Mouse (Mus musculus) embryonic facial prominence, embryonic 10.5 days (tissue): ENCODE measurements around the gene Smg7. TPM values are rescaled to one million over a fixed set of nuclear protein-coding genes. Genes with fewer than 3 reads are reported as not detected.

Experiments
- DNase-seq: peaks from one replicate; pipeline ENCODE4 v3.0.0-alpha.2; 2017; ENCODE audit warnings: low spot score
- H3K27ac ChIP-seq: fragments of 300-500 bp; sonication (generic); replicated peaks from 2 replicates; pipeline ENCODE4 v1.5.1; 2016; ENCODE audit warnings: mild to moderate bottlenecking
- H3K27me3 ChIP-seq: fragments of 300-500 bp; sonication (generic); replicated peaks from 2 replicates; pipeline ENCODE4 v1.6.1; 2016; ENCODE audit warnings: low read depth, mild to moderate bottlenecking; ENCODE audit not compliant: poor library complexity, severe bottlenecking
- H3K36me3 ChIP-seq: fragments of 300-500 bp; sonication (generic); replicated peaks from 2 replicates; pipeline ENCODE4 v1.6.1; 2016; ENCODE audit warnings: mild to moderate bottlenecking, moderate library complexity
- H3K4me1 ChIP-seq: fragments of 300-500 bp; sonication (generic); 2 replicates; pipeline ENCODE4 v1.6.1; 2016
- H3K4me3 ChIP-seq: fragments of 300-500 bp; sonication (generic); 2 replicates; pipeline ENCODE4 v1.5.1; 2016; ENCODE audit warnings: mild to moderate bottlenecking, moderate library complexity
- H3K9me3 ChIP-seq: fragments of 300-500 bp; sonication (generic); 2 replicates; pipeline ENCODE4 v1.6.1; 2016; ENCODE audit warnings: mild to moderate bottlenecking
- WGBS: fragments of 180-500 bp; shearing (Covaris S2); methylation state at CpG from one replicate; pipeline ENCODE4 v1.1.7; 2016; 5-methylcytosine and 5-hydroxymethylcytosine counted together
- polyA plus RNA-seq: library from polyadenylated mRNA; unstranded; fragments of >200 nt; fragmentation: Nextera tagmentation; extraction: Ambion mirVana; gene quantifications from 2 replicates; pipeline ENCODE4 v1.2.1, GENCODE M21; 2016

Gene Smg7
- 40.3 and 40.8 TPM in 2 replicates for polyA plus RNA-seq

DNA sequence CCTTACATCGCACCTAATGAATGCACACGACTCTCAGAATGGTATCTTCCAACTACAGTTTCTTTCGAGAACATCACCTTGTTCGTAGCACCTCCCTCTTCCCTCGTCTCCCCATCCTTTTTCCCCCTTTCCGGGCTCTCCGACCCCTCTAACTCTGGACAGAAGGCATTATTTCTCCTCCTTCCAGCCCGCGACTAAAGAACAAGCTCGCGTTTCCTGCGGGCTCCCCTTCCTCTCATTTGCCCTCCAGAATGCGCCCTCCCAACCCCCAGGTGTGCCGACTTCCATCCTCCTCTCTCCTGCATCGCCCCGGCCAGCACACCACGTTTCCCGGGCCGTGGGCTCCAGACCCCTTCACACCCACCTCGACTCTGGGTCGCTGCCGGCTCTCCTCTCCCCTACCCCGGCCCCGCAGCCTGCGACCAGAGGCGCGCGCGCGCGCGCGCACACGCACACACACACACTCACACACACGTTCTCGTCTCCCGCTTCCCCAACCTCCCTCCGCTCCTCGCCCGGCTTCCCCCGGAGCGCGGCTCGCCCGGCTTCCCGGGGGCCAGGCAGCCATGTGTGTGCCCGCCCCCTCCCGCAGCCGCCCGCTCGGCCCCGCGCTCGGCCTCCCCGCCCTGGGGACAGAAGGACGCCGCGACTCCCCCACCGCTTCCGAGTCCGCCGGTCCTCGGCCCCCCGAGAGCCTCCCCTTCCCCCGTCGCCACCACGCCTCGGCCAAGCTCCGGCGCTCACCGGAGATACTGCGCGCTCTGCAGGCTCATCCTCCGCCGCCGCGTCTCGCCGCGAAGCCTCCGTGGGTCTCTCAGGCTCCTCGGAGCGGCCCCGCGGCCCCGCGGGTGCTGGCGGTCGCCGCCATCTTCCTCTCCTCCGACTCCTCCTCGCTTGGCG, at the start of gene Smg7:
TSS of gene Smg7 (minus strand) at position 882 of the 900 bp plus-strand sequence.
- peak within 1 kb of the TSS; percentile 99 for H3K27ac ChIP-seq
- H3K9me3 ChIP-seq: no peaks in the 10 kb centered on the region
- H3K36me3 ChIP-seq: peaks cover 23% of the 10 kb centered on the region
- no peaks in the 10 kb centered on the region for H3K27me3 ChIP-seq
- DNase-seq: peak; percentile 85
- peaks cover 31% of the 10 kb centered on the region for H3K4me1 ChIP-seq
- H3K4me3 ChIP-seq: peak within 1 kb of the TSS; percentile 97
- under 1% methylated on average over 93 of the region's 93 CpGs for WGBS

DNA sequence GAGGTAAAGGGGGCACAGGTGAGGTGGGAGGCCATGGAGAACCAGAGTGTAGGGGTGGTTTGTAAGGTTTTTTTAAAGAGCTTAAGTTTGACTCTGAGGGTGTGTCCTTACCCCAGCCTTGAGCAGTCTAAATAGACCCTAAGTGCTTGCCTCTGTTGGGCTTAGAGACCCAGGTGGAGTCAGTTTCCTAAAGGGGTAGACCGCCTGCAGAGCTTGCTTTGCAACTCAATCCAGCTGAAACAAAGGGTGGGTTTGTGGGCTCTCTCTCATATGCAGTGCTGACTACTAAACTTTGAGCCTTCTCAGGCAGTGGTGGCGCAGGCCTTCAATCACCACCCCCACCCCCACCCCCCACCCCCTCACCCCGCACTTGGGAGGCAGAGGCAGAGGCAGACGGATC, 40.5 kb upstream of the Smg7 start:
- WGBS: 47% methylated on average over 4 of the region's 4 CpGs
- Histone ChIP-seq H3K4me1 (no peaks in the 10 kb centered on the region), H3K36me3 (no peaks in the 10 kb centered on the region), H3K27me3 (no peaks in the 10 kb centered on the region), H3K9me3 (no peaks in the 10 kb centered on the region), H3K4me3 (no peak overlapping the region), H3K27ac (no peak overlapping the region)
- DNase-seq: no peak

DNA sequence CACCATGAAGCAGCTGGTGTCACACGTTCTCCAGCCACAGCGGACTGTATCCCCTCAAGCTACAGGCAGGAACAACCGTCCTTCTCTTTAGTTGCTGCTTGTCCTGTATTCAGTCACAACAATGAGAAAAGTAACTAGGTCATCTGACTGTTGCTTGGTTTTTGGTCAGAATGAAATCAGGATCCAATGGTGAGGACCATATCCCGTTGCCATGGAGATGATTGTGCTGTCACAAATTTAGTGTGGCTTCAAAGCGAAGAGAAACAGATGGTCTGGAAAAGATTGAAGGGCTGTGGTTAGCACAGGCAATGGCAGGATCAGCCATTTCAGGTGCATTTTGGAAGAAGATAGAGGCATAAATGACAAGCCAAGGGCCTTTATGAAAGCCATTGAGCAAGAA, 33.9 kb upstream of the Smg7 start:
- Histone ChIP-seq H3K27me3 (no peaks in the 10 kb centered on the region), H3K9me3 (no peaks in the 10 kb centered on the region), H3K4me1 (peaks cover 6% of the 10 kb centered on the region), H3K4me3 (no peak overlapping the region), H3K36me3 (no peaks in the 10 kb centered on the region), H3K27ac (no peak overlapping the region)
- DNase-seq: no peak
- 74% methylated on average over 5 of the region's 5 CpGs for WGBS

DNA sequence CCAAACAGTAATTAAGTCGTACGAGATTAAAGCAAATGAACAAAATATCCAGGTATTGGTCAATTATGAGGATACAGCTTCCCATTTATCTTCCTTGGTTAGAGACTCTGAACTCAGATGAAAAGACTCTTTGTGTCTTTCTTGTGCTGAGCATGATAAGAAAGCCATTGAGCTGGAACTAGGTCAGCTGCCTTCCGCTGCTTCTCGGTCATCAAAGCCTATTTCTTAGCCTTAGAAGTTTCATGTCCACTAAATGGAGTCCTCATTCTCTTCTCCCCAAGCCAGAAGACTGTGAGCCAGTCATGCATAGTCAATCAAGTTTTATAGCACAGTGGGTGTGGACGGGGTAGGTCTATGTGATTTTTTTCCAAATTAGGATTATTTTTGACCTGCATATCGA, 33.0 kb upstream of the Smg7 start:
- H3K4me3 ChIP-seq: no peak overlapping the region
- no peak overlapping the region for H3K27ac ChIP-seq
- H3K27me3 ChIP-seq: no peaks in the 10 kb centered on the region
- WGBS: 53% methylated on average over 6 of the region's 6 CpGs
- DNase-seq: no peak
- H3K4me1 ChIP-seq: peaks cover 6% of the 10 kb centered on the region
- H3K36me3 ChIP-seq: no peaks in the 10 kb centered on the region
- no peaks in the 10 kb centered on the region for H3K9me3 ChIP-seq

DNA sequence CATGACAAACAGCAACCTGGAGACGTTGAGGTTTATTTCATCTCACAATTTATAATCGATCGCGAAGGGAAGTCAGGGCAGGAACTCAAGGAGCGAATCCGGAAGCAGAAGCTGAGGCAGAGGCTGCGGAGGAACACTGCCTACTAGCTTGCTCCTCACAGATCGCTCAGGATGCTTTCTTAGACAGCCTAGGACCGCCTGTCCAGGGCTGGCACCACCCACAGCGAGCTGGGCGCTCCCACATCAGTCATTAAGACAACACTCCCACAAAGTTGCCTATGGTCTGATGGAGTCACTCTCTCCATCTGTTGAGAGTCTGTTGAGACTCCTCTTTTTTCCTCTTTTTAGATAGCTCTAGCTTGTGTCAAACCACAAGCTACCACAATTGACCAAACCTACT, 31.5 kb upstream of the Smg7 start:
- WGBS: 55% methylated on average over 11 of the region's 11 CpGs
- Histone ChIP-seq H3K36me3 (no peaks in the 10 kb centered on the region), H3K4me3 (no peak overlapping the region), H3K9me3 (no peaks in the 10 kb centered on the region), H3K27ac (no peak overlapping the region), H3K27me3 (no peaks in the 10 kb centered on the region), H3K4me1 (peaks cover 6% of the 10 kb centered on the region)
- no peak for DNase-seq

DNA sequence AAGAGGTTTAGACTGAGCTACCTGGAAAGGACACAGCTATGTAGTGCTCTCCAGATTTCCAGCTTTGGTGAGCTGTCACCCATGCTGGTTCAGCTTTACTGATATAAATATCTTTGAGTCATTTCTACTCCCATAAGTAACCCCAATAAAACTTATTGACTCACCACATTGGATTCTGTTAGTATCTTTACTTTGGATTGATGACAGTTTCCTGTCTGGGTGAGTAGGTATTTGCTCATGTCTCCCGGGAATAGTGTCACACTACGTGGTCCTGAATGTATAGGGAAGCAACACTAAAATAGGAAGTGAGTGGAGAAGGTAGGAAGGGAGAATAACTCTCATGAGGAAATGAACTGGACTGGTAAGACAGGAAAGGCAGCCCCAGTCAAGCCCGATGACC, 19.3 kb upstream of the Smg7 start:
- no peaks in the 10 kb centered on the region for H3K27me3 ChIP-seq
- WGBS: 82% methylated on average over 3 of the region's 3 CpGs

DNA sequence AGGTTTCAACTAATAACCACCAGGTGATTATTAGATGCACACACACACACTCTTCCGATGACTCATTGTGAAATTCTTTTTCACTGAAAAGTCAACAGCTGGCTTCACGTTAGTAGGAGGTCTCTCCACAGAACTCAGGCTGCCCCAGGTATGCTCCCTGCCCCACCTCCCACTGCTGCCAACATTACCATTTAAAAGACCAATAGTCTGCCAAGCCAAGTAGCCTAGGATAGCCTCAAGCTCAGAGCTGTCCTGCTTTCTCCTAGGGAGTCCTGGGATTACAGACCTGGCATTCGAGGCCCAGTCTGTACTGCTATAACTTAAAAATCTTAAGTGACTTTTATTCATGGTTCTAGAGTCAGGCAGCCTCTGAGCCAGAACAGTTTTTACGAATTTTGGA, 15.2 kb upstream of the Smg7 start:
- Histone ChIP-seq H3K9me3 (no peaks in the 10 kb centered on the region), H3K27me3 (no peaks in the 10 kb centered on the region), H3K36me3 (no peaks in the 10 kb centered on the region), H3K27ac (no peak overlapping the region), H3K4me1 (no peaks in the 10 kb centered on the region), H3K4me3 (no peak overlapping the region)
- 81% methylated on average over 4 of the region's 4 CpGs for WGBS
- no peak for DNase-seq

More for the DNA sequence above, 19.3 kb upstream of the Smg7 start:
- Histone ChIP-seq H3K4me1 (no peaks in the 10 kb centered on the region), H3K27ac (no peak overlapping the region), H3K4me3 (no peak overlapping the region), H3K36me3 (no peaks in the 10 kb centered on the region), H3K9me3 (no peaks in the 10 kb centered on the region)
- DNase-seq: no peak

DNA sequence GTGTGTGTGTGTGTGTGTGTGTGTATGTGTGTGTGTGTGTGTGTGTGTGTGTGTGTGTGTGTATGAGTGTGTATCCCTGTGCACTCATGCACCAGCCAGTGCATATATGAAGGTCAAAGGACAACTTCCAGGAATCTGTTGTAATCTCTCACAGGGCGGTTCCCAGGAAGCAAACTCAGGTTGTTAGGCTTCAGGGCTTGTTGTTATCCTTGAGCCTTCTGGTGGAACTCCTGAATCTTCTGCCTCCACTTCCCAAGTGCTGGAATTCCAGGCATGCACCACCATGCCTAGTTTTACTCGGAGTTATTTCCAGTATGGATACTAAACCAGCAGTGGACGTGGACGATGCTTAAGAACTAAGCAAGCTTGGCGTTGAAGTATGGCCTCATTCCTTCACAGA, 14.5 kb upstream of the Smg7 start:
- H3K4me3 ChIP-seq: no peak overlapping the region
- no peaks in the 10 kb centered on the region for H3K36me3 ChIP-seq
- WGBS: 85% methylated on average over 5 of the region's 5 CpGs
- H3K27ac ChIP-seq: no peak overlapping the region
- no peaks in the 10 kb centered on the region for H3K27me3 ChIP-seq
- DNase-seq: no peak
- H3K9me3 ChIP-seq: no peaks in the 10 kb centered on the region
- H3K4me1 ChIP-seq: no peaks in the 10 kb centered on the region

DNA sequence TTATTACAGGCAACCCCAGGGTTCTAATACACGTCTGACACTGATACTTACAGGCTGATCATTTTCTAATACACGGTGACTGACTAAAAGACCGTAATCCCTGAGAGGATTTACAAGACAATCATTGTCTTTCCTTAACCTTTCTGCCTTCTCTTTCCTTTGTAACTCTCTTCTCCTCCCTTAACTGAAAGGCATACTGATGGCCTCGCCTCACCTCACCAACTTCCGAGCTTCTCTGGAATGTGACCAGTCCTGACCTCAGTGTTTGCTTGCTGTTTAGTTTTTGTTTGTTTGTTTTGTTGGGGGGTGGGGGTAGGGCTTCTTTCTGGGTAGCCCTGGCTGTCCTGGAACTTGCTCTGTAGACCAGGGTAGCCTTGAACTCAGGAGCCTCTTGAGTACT, 13.3 kb upstream of the Smg7 start:
- Histone ChIP-seq H3K27ac (no peak overlapping the region), H3K4me1 (no peaks in the 10 kb centered on the region), H3K27me3 (no peaks in the 10 kb centered on the region), H3K9me3 (no peaks in the 10 kb centered on the region), H3K4me3 (no peak overlapping the region), H3K36me3 (no peaks in the 10 kb centered on the region)
- WGBS: 17% methylated on average over 5 of the region's 5 CpGs
- DNase-seq: no peak

DNA sequence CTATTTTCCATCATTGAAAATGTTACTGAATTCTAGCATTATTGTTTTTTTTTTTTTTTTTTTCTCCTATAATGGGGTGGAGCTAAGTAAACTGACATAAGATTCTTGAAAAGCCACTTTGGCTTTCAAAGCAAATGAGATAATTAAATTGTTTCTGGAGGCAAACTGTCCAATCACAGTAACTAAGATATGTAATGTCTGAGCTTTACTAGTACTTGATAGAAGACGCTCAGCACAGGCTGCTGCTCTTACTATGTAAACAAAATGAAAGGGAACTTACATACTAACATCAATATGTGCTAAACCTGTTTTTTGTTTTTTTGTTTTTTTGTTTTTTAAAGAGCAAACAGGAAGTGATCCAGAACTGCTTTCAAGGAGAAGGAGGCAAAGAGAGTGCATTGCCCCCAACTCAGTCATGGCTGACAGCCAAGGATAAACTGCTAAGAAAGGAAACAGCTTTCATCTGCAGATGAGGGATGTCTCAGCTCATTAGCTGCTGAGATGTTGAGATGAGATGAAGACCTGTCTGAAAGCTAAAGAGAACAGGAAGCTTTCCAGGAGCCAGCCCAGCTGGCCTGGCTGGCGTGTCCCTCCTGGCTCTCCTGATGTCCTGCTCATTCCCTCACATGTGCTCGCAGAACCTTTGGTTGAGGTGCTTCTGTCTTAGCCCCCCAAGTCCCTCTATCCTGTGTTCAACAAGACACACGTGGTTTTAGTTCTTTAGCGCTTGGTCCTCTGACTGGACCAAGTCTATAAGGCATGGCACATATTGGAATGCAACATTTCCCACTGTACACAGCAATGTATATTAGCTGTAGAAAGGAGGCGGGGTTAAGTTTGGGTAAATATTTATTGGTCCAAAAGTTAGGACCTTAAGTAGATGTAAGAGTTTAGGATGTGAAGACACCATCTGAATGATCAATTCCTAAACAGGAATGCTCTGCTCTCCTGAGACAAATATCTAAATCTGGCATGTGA, 11.3 kb upstream of the Smg7 start:
- Histone ChIP-seq H3K9me3 (no peaks in the 10 kb centered on the region), H3K36me3 (no peaks in the 10 kb centered on the region), H3K27me3 (no peaks in the 10 kb centered on the region), H3K4me3 (no peak overlapping the region), H3K27ac (no peak overlapping the region), H3K4me1 (no peaks in the 10 kb centered on the region)
- WGBS: 83% methylated on average over 6 of the region's 6 CpGs
- no peak for DNase-seq

DNA sequence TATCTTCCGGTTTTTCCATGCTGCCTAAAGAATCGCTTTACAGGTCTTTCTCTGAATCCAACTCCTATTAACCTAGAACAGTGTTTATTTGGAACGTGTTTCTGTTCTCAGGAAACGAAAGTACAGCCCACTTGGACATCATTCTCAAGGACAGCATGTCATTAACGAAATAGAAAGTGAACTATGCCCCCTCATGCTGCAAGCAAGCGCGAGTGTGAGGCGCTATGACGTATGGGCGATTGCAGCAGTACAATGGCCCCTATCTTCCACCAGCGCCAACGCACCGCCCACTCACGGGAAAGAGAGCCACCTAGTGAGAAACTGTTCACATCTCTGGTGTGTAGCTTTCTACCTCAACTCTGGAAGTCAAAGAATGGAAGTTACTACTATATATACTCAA, 2.0 kb upstream of the Smg7 start:
- H3K27me3 ChIP-seq: no peaks in the 10 kb centered on the region
- H3K36me3 ChIP-seq: peaks cover 5% of the 10 kb centered on the region
- peak overlapping the region; percentile 97 for H3K4me3 ChIP-seq
- peak; percentile 83 for DNase-seq
- WGBS: 2% methylated on average over 14 of the region's 14 CpGs
- H3K27ac ChIP-seq: no peak overlapping the region; the same call in 1 of the 2 replicates
- peaks cover 31% of the 10 kb centered on the region for H3K4me1 ChIP-seq
- H3K9me3 ChIP-seq: no peaks in the 10 kb centered on the region

DNA sequence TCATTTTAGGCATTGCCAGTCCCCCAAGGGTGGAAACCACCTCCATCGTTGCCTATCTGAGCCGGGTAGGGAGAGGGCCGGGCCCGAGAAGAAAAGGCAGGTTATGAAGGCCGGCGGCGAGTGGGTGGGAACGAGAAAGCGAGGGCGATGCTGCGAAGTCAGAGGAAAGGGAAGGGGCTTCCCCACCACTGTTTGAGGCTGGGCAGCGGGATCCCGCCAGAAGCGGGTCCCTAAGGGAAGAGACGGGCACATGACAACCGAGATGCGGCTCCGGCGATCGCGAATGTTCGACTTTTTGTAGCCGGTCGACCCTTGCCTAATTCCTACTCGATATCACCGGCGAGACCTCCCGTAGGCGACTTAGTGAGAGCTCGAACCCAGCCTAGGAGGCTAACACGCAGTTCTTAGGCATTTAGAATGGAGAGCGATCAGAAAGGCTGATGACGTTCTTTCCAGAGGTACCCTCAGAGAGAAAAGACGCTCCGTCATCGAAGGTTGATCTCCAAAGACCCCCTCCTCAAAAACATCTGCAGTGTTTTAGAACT, 1.2 kb upstream of the Smg7 start:
- DNase-seq: no peak
- under 1% methylated on average over 36 of the region's 36 CpGs for WGBS

More for the DNA sequence above, 1.2 kb upstream of the Smg7 start:
- no peaks in the 10 kb centered on the region for H3K9me3 ChIP-seq
- peak overlapping the region; percentile 97 for H3K4me3 ChIP-seq
- H3K27me3 ChIP-seq: no peaks in the 10 kb centered on the region
- peaks cover 12% of the 10 kb centered on the region for H3K36me3 ChIP-seq
- H3K4me1 ChIP-seq: peaks cover 31% of the 10 kb centered on the region
- H3K27ac ChIP-seq: peak overlapping the region; percentile 99
